10 mouse cellular contexts compared by ENCODE assay signal in genomic region chr14:105890516-105891231, GRCm38 (mm10). TPM values are rescaled to one million over a fixed set of nuclear protein-coding genes. Genes with fewer than 3 reads are reported as not detected.
A peak's percentile ranks its signal among the peaks of the same experiment; 100 is the strongest.
DNase-seq lines count a peak whose midpoint lies in the region; ATAC-seq and TF ChIP-seq lines count a peak whose summit lies in the region.
"Had no signal": no experiment of that assay in that cellular context is flagged by ENCODE, and none has a peak within 500 bp of the region (broad histone marks: within the 10 kb centered on the region; RNA-seq: fewer than 3 reads in every experiment).

No protein-coding gene starts in this region.

- H3K9ac ChIP-seq in intestine, embryonic 14.5 days (ENCODE audit: low read length), result no peak overlapping the region
- H3K9ac ChIP-seq in intestine, postnatal 0 days (ENCODE audit: low read depth, low read length), result no peak overlapping the region
- H3K9ac ChIP-seq in midbrain, postnatal 0 days (replicated peaks; ENCODE audit: low read length, poor library complexity, severe bottlenecking), result no peak overlapping the region
- no peak overlapping the region for H3K9ac ChIP-seq in midbrain, embryonic 16.5 days (ENCODE audit: low read depth, low read length)
- H3K9ac ChIP-seq: liver, embryonic 14.5 days had no signal

- no peak for ATAC-seq in intestine, embryonic 14.5 days (replicated peaks; ENCODE audit: low FRiP score, low TSS enrichment, low read depth)
- no peak for ATAC-seq in intestine, postnatal 0 days
- no peak for ATAC-seq in midbrain, postnatal 0 days (ENCODE audit: low FRiP score)
- no peak for ATAC-seq in midbrain, embryonic 16.5 days

- H3K4me3 ChIP-seq in intestine, embryonic 14.5 days (ENCODE audit: low read depth, low read length), result no peak overlapping the region
- H3K4me3 ChIP-seq in intestine, postnatal 0 days (ENCODE audit: low read depth, low read length), result no peak overlapping the region
- H3K4me3 ChIP-seq in midbrain, postnatal 0 days (ENCODE audit: low read depth, low read length), result no peak overlapping the region
- no peak overlapping the region for H3K4me3 ChIP-seq in midbrain, embryonic 16.5 days (ENCODE audit: low read depth, low read length)

- WGBS in intestine, embryonic 14.5 days, result 28% methylated on average over 5 of the region's 5 CpGs
- WGBS in intestine, postnatal 0 days, result 25% methylated on average over 5 of the region's 5 CpGs
- 52% methylated on average over 5 of the region's 5 CpGs for WGBS in midbrain, postnatal 0 days
- 39% methylated on average over 5 of the region's 5 CpGs for WGBS in midbrain, embryonic 16.5 days

- peaks cover 21% of the 10 kb centered on the region for H3K4me1 ChIP-seq in intestine, embryonic 14.5 days (replicated peaks; ENCODE audit: control insufficient read depth, insufficient read depth, low read length)
- no peaks in the 10 kb centered on the region for H3K4me1 ChIP-seq in intestine, postnatal 0 days (replicated peaks; ENCODE audit: control insufficient read depth, insufficient read depth, low read length)
- peaks cover 2% of the 10 kb centered on the region; the same call in 1 of the 2 replicates for H3K4me1 ChIP-seq in midbrain, postnatal 0 days (ENCODE audit: insufficient read depth, low read length)
- H3K4me1 ChIP-seq in midbrain, embryonic 16.5 days (ENCODE audit: control insufficient read depth, insufficient read depth, low read length), result peaks cover 14% of the 10 kb centered on the region

- H3K36me3 ChIP-seq in intestine, embryonic 14.5 days (ENCODE audit: control insufficient read depth, insufficient read depth, low read length), result peaks cover 18% of the 10 kb centered on the region
- H3K36me3 ChIP-seq in intestine, postnatal 0 days (ENCODE audit: control insufficient read depth, insufficient read depth), result peaks cover 10% of the 10 kb centered on the region; the same call in 1 of the 2 replicates
- H3K36me3 ChIP-seq in midbrain, postnatal 0 days (ENCODE audit: insufficient read depth, low read length), result no peaks in the 10 kb centered on the region
- H3K36me3 ChIP-seq in midbrain, embryonic 16.5 days (ENCODE audit: control insufficient read depth, insufficient read depth, low read length), result no peaks in the 10 kb centered on the region

- H3K4me2 ChIP-seq in intestine, embryonic 14.5 days (ENCODE audit: low read length), result no peak overlapping the region
- H3K4me2 ChIP-seq in intestine, postnatal 0 days (replicated peaks; ENCODE audit: low read depth), result no peak overlapping the region
- H3K4me2 ChIP-seq in midbrain, postnatal 0 days (ENCODE audit: low read depth, low read length, poor library complexity, severe bottlenecking), result no peak overlapping the region
- no peak overlapping the region for H3K4me2 ChIP-seq in midbrain, embryonic 16.5 days (ENCODE audit: low read length)

- H3K27me3 ChIP-seq in intestine, embryonic 14.5 days (replicated peaks; ENCODE audit: control insufficient read depth, insufficient read depth, low read length), result no peaks in the 10 kb centered on the region
- H3K27me3 ChIP-seq in intestine, postnatal 0 days (replicated peaks; ENCODE audit: control insufficient read depth, insufficient read depth, low read length), result no peaks in the 10 kb centered on the region
- no peaks in the 10 kb centered on the region for H3K27me3 ChIP-seq in midbrain, postnatal 0 days (ENCODE audit: insufficient read depth, low read length)
- H3K27me3 ChIP-seq in midbrain, embryonic 16.5 days (ENCODE audit: control insufficient read depth, insufficient read depth, low read depth, low read length), result no peaks in the 10 kb centered on the region

- no peak for TF ChIP-seq CTCF in intestine, postnatal 0 days (IDR thresholded peaks at IDR 0.05; ENCODE audit: low read depth)
- no peak for TF ChIP-seq CTCF in midbrain, postnatal 0 days (IDR thresholded peaks at IDR 0.05)

- DNase-seq in intestine, embryonic 14.5 days (ENCODE audit: low spot score), result no peak
- peak; percentile 15 for DNase-seq in midbrain, postnatal 0 days (ENCODE audit: low spot score)
- peak; percentile 54 for DNase-seq in fibroblast of lung, adult 2 months (ENCODE audit: low read depth)
- no peak for DNase-seq in urinary bladder, adult 18-20 months (ENCODE audit: low spot score in 2 of 2)
- no peak for DNase-seq in cerebellum, postnatal 25 days
- DNase-seq: embryo, embryonic 11 days; right cerebral cortex, postnatal 4 days had no signal

- peak overlapping the region; percentile 34; the same call in 1 of the 2 replicates for H3K27ac ChIP-seq in intestine, embryonic 14.5 days (ENCODE audit: low read depth)
- H3K27ac ChIP-seq in intestine, postnatal 0 days (ENCODE audit: low read depth, low read length), result no peak overlapping the region
- no peak overlapping the region for H3K27ac ChIP-seq in midbrain, postnatal 0 days (ENCODE audit: low read depth, low read length)
- no peak overlapping the region for H3K27ac ChIP-seq in midbrain, embryonic 16.5 days (ENCODE audit: low read length)
- H3K27ac ChIP-seq: liver, embryonic 14.5 days had no signal

- H3K9me3 ChIP-seq in intestine, embryonic 14.5 days (ENCODE audit: control insufficient read depth, low read length), result no peaks in the 10 kb centered on the region
- H3K9me3 ChIP-seq in intestine, postnatal 0 days (ENCODE audit: control insufficient read depth), result no peaks in the 10 kb centered on the region
- no peaks in the 10 kb centered on the region for H3K9me3 ChIP-seq in midbrain, postnatal 0 days (ENCODE audit: low read length)
- no peaks in the 10 kb centered on the region for H3K9me3 ChIP-seq in midbrain, embryonic 16.5 days (replicated peaks; ENCODE audit: control insufficient read depth, low read length, poor library complexity, severe bottlenecking)

RNA-seq across cellular contexts. Expression of gene Spry2, which starts 5.9 kb away (rescaled TPM):
- polyA plus RNA-seq in intestine, embryonic 14.5 days (2014; fragmentation: Nextera tagmentation; extraction: Ambion mirVana), result 48.3 and 50.0 TPM in 2 replicates
- 36.1 and 41.1 TPM in 2 replicates for polyA plus RNA-seq in intestine, postnatal 0 days (2015; fragmentation: Nextera tagmentation; extraction: Ambion mirVana)
- 20.2 and 24.3 TPM in 2 replicates for total RNA-seq in midbrain, postnatal 0 days (2014; rRNA removed)
- 38.1 and 39.2 TPM in 2 replicates for polyA plus RNA-seq in midbrain, postnatal 0 days (2015; fragmentation: Nextera tagmentation; extraction: Ambion mirVana)
- 30.4 and 31.0 TPM in 2 replicates for polyA plus RNA-seq in midbrain, embryonic 16.5 days (2015; fragmentation: Nextera tagmentation; extraction: Ambion mirVana)

Comparison
In these comparisons a context has a peak if more than half of its experiments do, and no peak if none do; other contexts are left out.
1. DNase-seq: peak in midbrain, postnatal 0 days (single experiment) and fibroblast of lung, adult 2 months (single experiment); none in intestine, embryonic 14.5 days (single experiment), urinary bladder, adult 18-20 months (0 of 2) and cerebellum, postnatal 25 days (0 of 2).